Mouse (Mus musculus) myocyte (in vitro differentiated cells): ENCODE measurements around the gene Slit2. TPM values are rescaled to one million over a fixed set of nuclear protein-coding genes. Genes with fewer than 3 reads are reported as not detected.

Experiments used
- H3K27me3 ChIP-seq: one replicate; pipeline ENCODE4 v1.6.1; 2011; ENCODE audit not compliant: control insufficient read depth, insufficient read depth, insufficient read length
- H3K36me3 ChIP-seq: one replicate; pipeline ENCODE4 v1.6.1; 2011; ENCODE audit not compliant: control insufficient read depth, insufficient read depth
- H3K4me2 ChIP-seq: one replicate; pipeline ENCODE4 v1.6.1; 2011; ENCODE audit warnings: low read depth, control low read depth
- H3K4me3 ChIP-seq: one replicate; pipeline ENCODE4 v1.5.1; 2011; ENCODE audit warnings: mild to moderate bottlenecking, control low read depth, moderate library complexity
- H3K79me2 ChIP-seq: one replicate; pipeline ENCODE4 v1.6.1; 2011; ENCODE audit not compliant: control insufficient read depth, insufficient read depth
- H3ac ChIP-seq: one replicate; pipeline ENCODE4 v1.6.1; 2011; ENCODE audit not compliant: control insufficient read depth, insufficient read length
- CEBPB ChIP-seq: IDR thresholded peaks from 2 replicates; pipeline ENCODE4 v1.6.1; 2011; ENCODE audit warnings: mild to moderate bottlenecking, moderate library complexity; ENCODE audit not compliant: poor library complexity, insufficient read depth, severe bottlenecking
- E2F4 ChIP-seq: IDR thresholded peaks from one replicate; pipeline ENCODE4 v1.6.1; 2011; ENCODE audit warnings: mild to moderate bottlenecking, control low read depth, moderate library complexity; ENCODE audit not compliant: insufficient read depth
- MAX ChIP-seq: IDR thresholded peaks from one replicate; pipeline ENCODE4 v1.6.1; 2011; ENCODE audit warnings: low read depth, mild to moderate bottlenecking, control low read depth
- MYOD1 ChIP-seq, 3 experiments: IDR thresholded peaks; one replicate each; pipeline ENCODE4 v1.6.1; 2011; ENCODE audit warnings: control low read depth in 2 of 3, low read depth in 2 of 3, mild to moderate bottlenecking in 2 of 3, moderate library complexity in 1 of 3; ENCODE audit not compliant: insufficient read length in 2 of 3, control insufficient read depth in 1 of 3
- MYOG ChIP-seq, 3 experiments: IDR thresholded peaks; one replicate each; pipeline ENCODE4 v1.6.1; 2011; ENCODE audit warnings: control low read depth in 2 of 3, low read depth in 2 of 3, mild to moderate bottlenecking in 2 of 3; ENCODE audit not compliant: insufficient read length in 2 of 3, control insufficient read depth in 1 of 3, insufficient read depth in 1 of 3
- POLR2A ChIP-seq: IDR thresholded peaks from one replicate; pipeline ENCODE4 v1.6.1; 2011; ENCODE audit warnings: low read depth, mild to moderate bottlenecking, control low read depth, moderate library complexity; ENCODE audit not compliant: insufficient read length
- POLR2AphosphoS2 ChIP-seq: IDR thresholded peaks from one replicate; pipeline ENCODE4 v1.6.1; 2011; ENCODE audit warnings: low read depth, control low read depth; ENCODE audit not compliant: insufficient read length
- REST ChIP-seq: IDR thresholded peaks from one replicate; pipeline ENCODE4 v1.6.1; 2011; ENCODE audit warnings: mild to moderate bottlenecking, control low read depth, moderate library complexity; ENCODE audit not compliant: insufficient read depth, insufficient read length
- SRF ChIP-seq: IDR thresholded peaks from one replicate; pipeline ENCODE4 v1.6.1; 2011; ENCODE audit warnings: low read depth; ENCODE audit not compliant: control insufficient read depth, insufficient read length
- TCF12 ChIP-seq: IDR thresholded peaks from one replicate; pipeline ENCODE4 v1.6.1; 2011; ENCODE audit warnings: mild to moderate bottlenecking, control low read depth; ENCODE audit not compliant: poor library complexity, insufficient read depth, severe bottlenecking
- TCF3 ChIP-seq: IDR thresholded peaks from one replicate; pipeline ENCODE4 v1.6.1; 2011; ENCODE audit warnings: low read depth, control low read depth; ENCODE audit not compliant: insufficient read length
- USF1 ChIP-seq: IDR thresholded peaks from one replicate; pipeline ENCODE4 v1.6.1; 2011; ENCODE audit warnings: low read depth, mild to moderate bottlenecking, control low read depth, moderate library complexity
- polyA plus RNA-seq: library from polyadenylated mRNA; unstranded; fragments of >200 nt; fragmentation: generic; extraction: Trizol; gene quantifications from one replicate; pipeline ENCODE4 v1.2.1, GENCODE M21; 2012; ENCODE audit warnings: missing spikeins

Slit2 gene
- polyA plus RNA-seq, 1 experiment: 4.8 TPM

DNA sequence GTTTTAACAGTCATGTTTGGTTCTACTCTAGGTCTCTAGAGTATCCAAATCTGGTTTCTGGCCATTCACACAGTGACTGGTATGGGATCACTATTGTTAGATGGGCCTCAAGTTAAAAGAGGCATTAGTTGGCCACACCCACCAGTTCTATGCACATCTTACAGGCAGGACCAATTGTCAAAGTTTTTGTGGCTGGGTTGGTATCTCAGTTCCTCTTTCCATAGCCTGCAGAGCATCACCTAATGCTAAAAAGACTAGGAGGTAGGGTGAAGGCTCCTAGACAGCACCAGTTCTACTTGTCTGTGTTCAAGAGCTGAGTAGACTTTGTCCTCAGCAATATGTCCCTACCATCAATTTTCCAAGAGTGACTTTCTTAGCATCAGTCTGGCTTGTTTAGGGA, 216.4 kb downstream of the Slit2 start:
- H3K27me3 ChIP-seq: no peaks in the 10 kb centered on the region
- H3K4me3 ChIP-seq: no peak overlapping the region
- no peak overlapping the region for H3K4me2 ChIP-seq
- no peak for TF ChIP-seq CEBPB
- no peak for TF ChIP-seq TCF3
- no peak for TF ChIP-seq USF1
- TF ChIP-seq REST: no peak
- TF ChIP-seq TCF12: no peak
- no peak for TF ChIP-seq SRF
- no peak for TF ChIP-seq MYOG (IDR thresholded peaks at IDR 0.05; ENCODE audit: control insufficient read depth in 1 of 3, insufficient read depth in 1 of 3, insufficient read length in 2 of 3, low read depth in 2 of 3)
- no peak for TF ChIP-seq MAX
- TF ChIP-seq MYOD1 (IDR thresholded peaks at IDR 0.05; ENCODE audit: control insufficient read depth in 1 of 3, insufficient read length in 2 of 3, low read depth in 2 of 3): no peak
- TF ChIP-seq E2F4: no peak
- no peak for TF ChIP-seq POLR2AphosphoS2
- no peak for TF ChIP-seq POLR2A
- H3K79me2 ChIP-seq: no peaks in the 10 kb centered on the region
- no peak overlapping the region for H3ac ChIP-seq
- no peaks in the 10 kb centered on the region for H3K36me3 ChIP-seq

DNA sequence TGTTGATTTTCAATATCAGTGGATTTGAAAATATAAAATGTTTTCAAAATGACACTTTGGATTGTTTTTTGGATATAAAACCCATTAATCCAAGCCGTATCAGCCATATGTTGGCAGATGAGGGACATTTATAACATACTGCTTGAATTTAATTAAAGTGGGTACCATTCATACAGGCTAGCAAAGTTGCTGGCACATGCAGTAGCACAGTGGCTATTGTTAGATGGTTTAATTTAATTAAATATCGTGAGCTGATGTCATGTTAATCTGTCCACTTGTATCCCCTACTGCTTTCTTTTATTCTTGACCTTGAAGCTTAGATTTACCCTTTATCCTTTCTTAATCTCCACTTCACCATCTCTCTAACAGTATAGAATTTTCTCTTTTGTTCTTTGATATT, 232.3 kb downstream of the Slit2 start:
- H3ac ChIP-seq: no peak overlapping the region
- no peak overlapping the region for H3K4me2 ChIP-seq
- H3K27me3 ChIP-seq: no peaks in the 10 kb centered on the region
- H3K79me2 ChIP-seq: no peaks in the 10 kb centered on the region
- TF ChIP-seq TCF12: no peak
- TF ChIP-seq E2F4: no peak
- no peak for TF ChIP-seq REST
- TF ChIP-seq TCF3: no peak
- TF ChIP-seq MYOG (IDR thresholded peaks at IDR 0.05; ENCODE audit: control insufficient read depth in 1 of 3, insufficient read depth in 1 of 3, insufficient read length in 2 of 3, low read depth in 2 of 3): no peak
- no peak for TF ChIP-seq POLR2A
- H3K4me3 ChIP-seq: no peak overlapping the region
- H3K36me3 ChIP-seq: no peaks in the 10 kb centered on the region

DNA sequence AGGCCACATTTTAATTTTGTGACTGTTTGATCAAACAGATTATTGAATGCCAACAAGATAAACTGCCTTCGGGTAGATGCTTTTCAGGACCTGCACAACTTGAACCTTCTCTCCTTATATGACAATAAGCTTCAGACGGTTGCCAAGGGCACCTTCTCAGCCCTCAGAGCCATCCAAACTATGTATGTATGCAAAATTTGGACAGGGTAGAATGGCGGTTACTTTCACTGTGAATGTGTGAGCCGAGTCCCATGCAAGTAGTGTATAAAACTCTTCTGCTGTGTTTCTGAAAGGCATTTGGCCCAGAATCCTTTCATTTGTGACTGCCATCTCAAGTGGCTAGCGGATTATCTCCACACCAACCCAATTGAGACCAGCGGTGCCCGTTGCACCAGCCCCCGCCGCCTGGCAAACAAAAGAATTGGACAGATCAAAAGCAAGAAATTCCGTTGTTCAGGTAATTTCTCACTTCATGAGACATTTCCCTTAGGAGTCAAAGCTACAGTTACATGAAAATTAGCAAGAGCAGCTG, 236.8 kb downstream of the Slit2 start:
- no peak overlapping the region for H3K4me3 ChIP-seq
- no peaks in the 10 kb centered on the region for H3K36me3 ChIP-seq
- no peak for TF ChIP-seq MAX
- TF ChIP-seq USF1: no peak
- no peak for TF ChIP-seq SRF
- no peak for TF ChIP-seq MYOD1 (IDR thresholded peaks at IDR 0.05; ENCODE audit: control insufficient read depth in 1 of 3, insufficient read length in 2 of 3, low read depth in 2 of 3)
- H3K27me3 ChIP-seq: no peaks in the 10 kb centered on the region
- no peaks in the 10 kb centered on the region for H3K79me2 ChIP-seq
- no peak overlapping the region for H3K4me2 ChIP-seq
- no peak overlapping the region for H3ac ChIP-seq

DNA sequence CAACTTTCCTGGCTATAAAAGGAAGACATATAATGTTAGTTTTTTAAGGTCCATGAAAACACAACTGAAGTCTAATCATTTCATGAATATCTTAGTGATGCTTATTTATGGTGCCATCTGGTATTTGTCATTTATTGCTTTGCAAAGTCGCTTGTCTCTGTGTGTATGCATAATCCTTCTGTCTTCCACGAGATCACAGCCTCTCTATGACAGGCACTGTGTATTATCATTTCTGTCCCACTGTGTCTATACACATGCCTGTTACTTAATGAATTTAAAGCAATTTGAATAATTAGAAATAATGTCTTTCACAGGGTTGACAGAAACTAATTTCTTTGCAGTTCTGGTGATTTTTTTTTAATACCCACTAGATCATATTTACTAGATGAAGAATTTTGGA, 242.6 kb downstream of the Slit2 start:
- Histone ChIP-seq H3K36me3 (no peaks in the 10 kb centered on the region), H3K4me2 (no peak overlapping the region), H3K27me3 (no peaks in the 10 kb centered on the region), H3K79me2 (no peaks in the 10 kb centered on the region), H3K4me3 (no peak overlapping the region), H3ac (no peak overlapping the region)
- TF ChIP-seq MAX (no peak), TCF12 (no peak), E2F4 (no peak), REST (no peak), MYOD1 (IDR thresholded peaks at IDR 0.05; ENCODE audit: control insufficient read depth in 1 of 3, insufficient read length in 2 of 3, low read depth in 2 of 3) (no peak), CEBPB (no peak), SRF (no peak), POLR2AphosphoS2 (no peak), POLR2A (no peak), TCF3 (no peak), USF1 (no peak)

DNA sequence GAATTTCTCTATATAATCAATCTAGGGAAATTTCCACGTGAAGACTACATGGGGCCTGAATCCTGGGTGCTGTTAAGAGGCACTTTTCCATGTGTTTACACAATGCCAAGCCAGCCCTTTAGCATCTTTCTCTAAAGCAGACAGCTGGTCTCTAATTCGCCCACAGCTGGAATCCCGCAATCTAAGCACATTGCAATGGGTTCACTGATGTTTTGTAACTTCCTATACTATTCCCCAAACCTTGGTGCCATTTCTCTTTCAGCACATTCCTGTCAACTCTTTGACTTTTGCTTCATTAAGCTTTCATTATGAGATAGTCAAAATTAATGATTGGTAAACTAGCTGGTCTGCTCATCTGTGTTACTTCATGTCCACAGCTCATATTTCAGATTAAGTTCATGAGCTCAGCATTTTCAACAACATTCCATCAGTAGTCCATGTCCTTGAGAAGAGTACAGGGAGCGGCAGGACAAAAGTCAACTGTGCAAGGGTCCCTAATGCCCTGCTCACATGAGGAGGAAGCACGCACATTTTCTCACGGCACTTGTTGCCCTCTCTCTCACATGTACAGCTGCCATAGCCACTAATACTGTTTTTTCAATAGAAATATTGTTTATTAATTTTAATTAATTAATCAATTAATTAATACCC, 247.6 kb downstream of the Slit2 start:
- Histone ChIP-seq H3ac (no peak overlapping the region), H3K79me2 (no peaks in the 10 kb centered on the region), H3K36me3 (no peaks in the 10 kb centered on the region), H3K4me2 (no peak overlapping the region), H3K4me3 (no peak overlapping the region), H3K27me3 (no peaks in the 10 kb centered on the region)
- TF ChIP-seq TCF3: no peak
- TF ChIP-seq SRF: no peak
- no peak for TF ChIP-seq MYOG (IDR thresholded peaks at IDR 0.05; ENCODE audit: control insufficient read depth in 1 of 3, insufficient read depth in 1 of 3, insufficient read length in 2 of 3, low read depth in 2 of 3)
- no peak for TF ChIP-seq TCF12
- no peak for TF ChIP-seq E2F4
- no peak for TF ChIP-seq POLR2AphosphoS2
- no peak for TF ChIP-seq CEBPB
- no peak for TF ChIP-seq MYOD1 (IDR thresholded peaks at IDR 0.05; ENCODE audit: control insufficient read depth in 1 of 3, insufficient read length in 2 of 3, low read depth in 2 of 3)
- no peak for TF ChIP-seq POLR2A
- no peak for TF ChIP-seq REST
- TF ChIP-seq MAX: no peak
- TF ChIP-seq USF1: no peak
